Mouse (Mus musculus) ES-Bruce4 (cell line): ENCODE data around the gene Cdc42bpa. TPM values are rescaled to one million over a fixed set of nuclear protein-coding genes. Genes with fewer than 3 reads are reported as not detected.

Source experiments
- H3K27ac ChIP-seq: 2 replicates; pipeline ENCODE4 v1.5.1; 2012; ENCODE audit warnings: low read length, inconsistent platforms; ENCODE audit not compliant: insufficient read depth
- H3K27me3 ChIP-seq: 2 replicates; pipeline ENCODE4 v1.6.1; 2012; ENCODE audit warnings: mild to moderate bottlenecking, low read length, inconsistent platforms; ENCODE audit not compliant: control insufficient read depth, poor library complexity, insufficient read depth, severe bottlenecking
- H3K36me3 ChIP-seq: 2 replicates; pipeline ENCODE4 v1.6.1; 2012; ENCODE audit warnings: inconsistent platforms, mild to moderate bottlenecking, low read length, moderate library complexity; ENCODE audit not compliant: control insufficient read depth, poor library complexity, insufficient read depth, severe bottlenecking
- H3K4me1 ChIP-seq: one replicate; pipeline ENCODE4 v1.8.1; 2011; ENCODE audit warnings: low read length; ENCODE audit not compliant: control insufficient read depth, insufficient read depth
- H3K4me3 ChIP-seq: 2 replicates; pipeline ENCODE4 v1.5.1; 2011; ENCODE audit warnings: low read depth, mild to moderate bottlenecking, low read length
- H3K9ac ChIP-seq: 2 replicates; pipeline ENCODE4 v1.6.1; 2012; ENCODE audit warnings: low read depth, mild to moderate bottlenecking, inconsistent platforms; ENCODE audit not compliant: poor library complexity, severe bottlenecking
- H3K9me3 ChIP-seq: replicated peaks from 2 replicates; pipeline ENCODE4 v1.6.1; 2012; ENCODE audit warnings: mild to moderate bottlenecking, low read length, inconsistent platforms; ENCODE audit not compliant: control insufficient read depth, poor library complexity, insufficient read depth, severe bottlenecking
- CTCF ChIP-seq: IDR thresholded peaks from one replicate; pipeline ENCODE4 v1.8.1; 2011; ENCODE audit warnings: low read depth, low read length
- EP300 ChIP-seq: IDR thresholded peaks from 2 replicates; pipeline ENCODE4 v1.6.1; 2011; ENCODE audit warnings: low read depth, low read length; ENCODE audit not compliant: insufficient read depth
- POLR2A ChIP-seq: IDR thresholded peaks from one replicate; pipeline ENCODE4 v1.8.1; 2011; ENCODE audit warnings: low read length; ENCODE audit not compliant: insufficient read depth
- polyA plus RNA-seq: library from polyadenylated mRNA; stranded (reverse); fragments of >200 nt; gene quantifications from 2 replicates; pipeline ENCODE4 v1.2.4, GENCODE M21; 2011; ENCODE audit warnings: low read depth; ENCODE audit not compliant: missing spikeins, insufficient read depth, insufficient read length

Cdc42bpa gene
- polyA plus RNA-seq, 1 experiment, result 39.3 TPM

DNA sequence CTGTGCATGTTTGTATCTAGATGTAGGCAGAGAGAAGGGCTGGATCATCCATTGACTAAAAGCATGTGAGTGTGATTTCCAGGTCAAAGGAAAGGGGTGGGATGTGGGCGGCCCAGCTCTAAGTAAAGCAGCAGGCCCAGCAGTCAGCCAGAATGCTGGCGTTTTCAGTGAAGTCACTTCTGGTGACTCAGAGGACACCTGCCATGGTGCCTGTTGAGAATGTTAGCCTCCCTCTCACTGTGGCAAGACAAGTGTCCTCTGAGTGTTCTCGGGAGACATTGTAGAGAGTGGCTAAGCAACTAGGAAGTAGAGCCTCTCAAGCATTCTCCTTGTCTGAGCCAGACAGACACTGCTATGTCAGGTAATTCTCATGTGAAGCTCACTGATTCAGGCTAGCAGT lies 144.3 kb downstream of the Cdc42bpa start:
- Histone ChIP-seq H3K4me1 (no peaks in the 10 kb centered on the region), H3K36me3 (no peaks in the 10 kb centered on the region; the same call in 1 of the 2 replicates), H3K9me3 (no peaks in the 10 kb centered on the region), H3K27ac (no peak overlapping the region), H3K4me3 (no peak overlapping the region), H3K27me3 (no peaks in the 10 kb centered on the region), H3K9ac (no peak overlapping the region)
- TF ChIP-seq CTCF, result no peak
- no peak for TF ChIP-seq POLR2A
- TF ChIP-seq EP300, result no peak

DNA sequence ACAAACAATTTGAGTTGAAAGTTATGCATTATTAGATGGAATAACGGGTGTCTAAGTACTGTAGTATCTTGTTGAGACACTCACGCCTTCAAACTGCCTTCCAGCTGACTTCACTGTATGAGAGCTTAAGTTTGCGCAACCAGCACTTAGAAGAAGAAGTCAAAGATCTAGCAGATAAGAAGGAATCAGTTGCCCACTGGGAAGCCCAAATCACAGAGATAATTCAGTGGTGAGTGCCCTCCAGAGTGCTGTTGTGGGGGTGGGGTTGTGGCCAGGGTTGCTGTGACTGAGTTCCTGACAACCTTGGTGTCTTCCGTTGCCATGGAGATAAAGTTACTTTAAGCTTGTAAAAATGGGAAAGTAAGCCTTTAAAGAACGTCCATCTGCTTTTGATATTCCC lies 148.8 kb downstream of the Cdc42bpa start:
- Histone ChIP-seq H3K27me3 (no peaks in the 10 kb centered on the region), H3K36me3 (no peaks in the 10 kb centered on the region; the same call in 1 of the 2 replicates), H3K9ac (no peak overlapping the region), H3K9me3 (no peaks in the 10 kb centered on the region), H3K27ac (no peak overlapping the region), H3K4me3 (no peak overlapping the region), H3K4me1 (no peaks in the 10 kb centered on the region)
- TF ChIP-seq EP300 (no peak), POLR2A (no peak), CTCF (no peak)

DNA sequence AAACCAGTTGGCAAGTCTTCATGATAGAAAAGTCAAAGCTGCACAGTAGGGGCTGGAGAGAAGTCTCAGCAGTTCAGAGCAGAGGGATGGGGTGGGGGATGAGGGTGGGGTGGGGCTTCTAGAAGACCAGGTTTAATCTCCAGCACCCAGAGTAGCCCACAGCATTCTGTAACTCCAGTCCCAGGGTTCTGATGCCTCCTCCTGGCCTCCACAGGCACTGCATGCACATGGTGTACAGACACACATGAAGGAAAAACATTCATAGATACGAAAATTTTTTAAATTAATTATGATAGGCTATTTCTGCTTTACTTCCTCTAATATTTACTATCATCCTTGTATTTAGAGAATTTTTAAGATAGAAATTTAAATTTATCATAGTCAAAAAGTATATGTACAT lies 156.3 kb downstream of the Cdc42bpa start:
- Histone ChIP-seq H3K4me1 (no peaks in the 10 kb centered on the region), H3K9me3 (no peaks in the 10 kb centered on the region), H3K9ac (no peak overlapping the region), H3K27me3 (no peaks in the 10 kb centered on the region), H3K27ac (no peak overlapping the region), H3K36me3 (no peaks in the 10 kb centered on the region), H3K4me3 (no peak overlapping the region)
- TF ChIP-seq CTCF (peak; percentile 60), EP300 (no peak)

DNA sequence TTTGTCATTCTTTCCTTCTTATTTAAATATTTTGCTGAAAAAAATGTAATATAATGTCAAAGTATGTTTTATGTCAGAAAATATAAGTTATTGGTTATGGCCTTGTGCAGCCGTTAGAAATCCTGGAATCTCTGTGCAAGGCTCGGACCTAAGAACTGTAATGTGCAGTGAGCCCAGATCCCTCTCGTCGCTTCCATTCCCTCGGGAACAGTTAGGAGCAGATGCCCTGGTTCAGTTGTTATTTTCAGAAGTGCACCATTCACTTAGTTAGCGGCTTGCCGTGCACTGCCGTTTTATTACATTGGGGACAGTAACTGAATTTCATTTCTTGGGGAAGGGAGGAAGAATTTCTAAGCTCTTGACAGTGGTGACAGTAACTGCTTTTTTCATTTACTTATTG lies 158.0 kb downstream of the Cdc42bpa start:
- no peaks in the 10 kb centered on the region for H3K9me3 ChIP-seq
- TF ChIP-seq POLR2A (no peak), EP300 (no peak), CTCF (no peak)
- H3K4me1 ChIP-seq, result no peaks in the 10 kb centered on the region
- H3K9ac ChIP-seq, result no peak overlapping the region
- H3K4me3 ChIP-seq, result no peak overlapping the region
- no peaks in the 10 kb centered on the region for H3K27me3 ChIP-seq
- H3K27ac ChIP-seq, result no peak overlapping the region
- no peaks in the 10 kb centered on the region for H3K36me3 ChIP-seq

DNA sequence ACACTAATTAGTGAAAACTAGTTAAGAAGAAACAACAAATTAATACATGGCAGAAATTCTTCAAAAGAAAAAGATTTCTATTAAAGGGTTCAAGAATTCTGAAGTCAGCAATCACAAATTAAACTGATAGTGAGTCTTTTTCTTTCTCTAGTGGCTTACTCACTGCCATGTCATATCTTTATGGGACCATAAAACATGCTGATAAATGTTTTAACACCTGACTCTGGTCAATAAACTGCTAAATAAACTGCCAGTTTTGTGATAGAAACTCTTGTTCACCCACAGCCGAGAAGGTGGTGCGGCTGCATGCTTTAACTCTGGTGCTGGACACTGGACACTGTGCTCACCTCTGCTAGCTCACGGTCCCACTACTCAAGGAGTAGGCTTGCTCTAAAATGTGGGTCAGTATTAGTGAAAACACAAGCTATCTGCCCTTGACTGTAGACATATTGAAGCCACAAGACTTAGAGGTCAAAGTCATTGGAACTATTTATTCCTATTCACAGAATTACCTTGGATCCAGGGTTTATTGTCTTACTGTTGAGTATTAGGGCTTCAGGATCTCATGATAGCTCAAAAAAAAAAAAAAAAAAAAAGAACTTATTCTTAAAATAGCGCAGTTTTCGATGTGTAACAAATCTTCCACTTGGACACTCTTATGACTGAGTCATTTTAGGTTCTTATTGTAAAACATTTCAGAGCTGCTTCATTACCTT lies 168.0 kb downstream of the Cdc42bpa start:
- Histone ChIP-seq H3K27me3 (no peaks in the 10 kb centered on the region), H3K27ac (no peak overlapping the region), H3K4me1 (no peaks in the 10 kb centered on the region), H3K9ac (no peak overlapping the region), H3K9me3 (no peaks in the 10 kb centered on the region), H3K4me3 (no peak overlapping the region), H3K36me3 (no peaks in the 10 kb centered on the region)
- TF ChIP-seq EP300, result no peak
- no peak for TF ChIP-seq POLR2A
- no peak for TF ChIP-seq CTCF

DNA sequence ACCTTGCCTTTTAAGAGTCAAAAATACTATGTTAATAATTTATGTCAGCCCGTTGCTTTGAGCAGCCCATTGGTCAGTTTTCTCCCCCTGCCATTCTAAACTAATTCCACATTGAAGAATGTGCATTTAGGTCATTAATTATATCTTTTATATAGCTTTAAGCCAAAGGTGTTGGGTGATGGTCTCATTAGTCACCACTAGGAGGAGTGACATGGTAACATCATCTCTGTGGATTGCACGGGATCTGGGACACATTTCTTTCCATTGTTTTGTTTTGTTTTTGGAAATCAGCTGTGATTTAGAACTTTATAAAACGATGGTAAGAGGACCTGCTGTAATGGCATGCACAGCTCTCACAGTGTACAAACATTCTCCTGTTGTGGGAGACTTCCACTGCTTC lies 171.1 kb downstream of the Cdc42bpa start:
- Histone ChIP-seq H3K27ac (no peak overlapping the region), H3K4me1 (no peaks in the 10 kb centered on the region), H3K27me3 (no peaks in the 10 kb centered on the region), H3K9me3 (no peaks in the 10 kb centered on the region), H3K9ac (no peak overlapping the region), H3K36me3 (no peaks in the 10 kb centered on the region), H3K4me3 (no peak overlapping the region)
- TF ChIP-seq POLR2A (no peak), EP300 (no peak), CTCF (no peak)
